Comparison of ENCODE assay signal across 8 mouse cellular contexts in genomic region chr8:11635012-11635577, GRCm38 (mm10). TPM values are rescaled to one million over a fixed set of nuclear protein-coding genes. Genes with fewer than 3 reads are reported as not detected.
DNase-seq lines count a peak whose midpoint lies in the region; ATAC-seq and TF ChIP-seq lines count a peak whose summit lies in the region.

No protein-coding gene starts in this region.

- peak overlapping the region; percentile 88 for H3K4me2 ChIP-seq in heart, embryonic 12.5 days
- H3K4me2 ChIP-seq in kidney, postnatal 0 days (ENCODE audit: low read length): peak overlapping the region; percentile 93
- peak overlapping the region; percentile 92 for H3K4me2 ChIP-seq in liver, embryonic 12.5 days
- peak overlapping the region; percentile 85 for H3K4me2 ChIP-seq in stomach, embryonic 15.5 days

- H3K9me3 ChIP-seq in heart, embryonic 12.5 days (replicated peaks): no peaks in the 10 kb centered on the region
- H3K9me3 ChIP-seq in kidney, postnatal 0 days (replicated peaks; ENCODE audit: low read length): no peaks in the 10 kb centered on the region
- H3K9me3 ChIP-seq in liver, embryonic 12.5 days (replicated peaks): no peaks in the 10 kb centered on the region
- H3K9me3 ChIP-seq in stomach, embryonic 15.5 days: no peaks in the 10 kb centered on the region

- peak; percentile 35; the same call in 1 of the 2 replicates for TF ChIP-seq POLR2A in brain, embryonic 14.5 days (IDR thresholded peaks at IDR 0.05; ENCODE audit: borderline replicate concordance, extremely low read depth, insufficient read depth, insufficient read length, poor library complexity, severe bottlenecking)

- peak overlapping the region; percentile 99 for H3K4me3 ChIP-seq in heart, embryonic 12.5 days
- H3K4me3 ChIP-seq in kidney, postnatal 0 days (replicated peaks; ENCODE audit: low read depth, low read length): peak overlapping the region; percentile 80
- peak overlapping the region; percentile 87 for H3K4me3 ChIP-seq in liver, embryonic 12.5 days
- peak overlapping the region; percentile 96 for H3K4me3 ChIP-seq in stomach, embryonic 15.5 days (replicated peaks)

- no peak for TF ChIP-seq CTCF in brain, embryonic 14.5 days (IDR thresholded peaks at IDR 0.05; ENCODE audit: borderline replicate concordance, extremely low read depth, insufficient read depth, insufficient read length)
- no peak; the same call in 1 of the 2 replicates for TF ChIP-seq CTCF in kidney, postnatal 0 days (IDR thresholded peaks at IDR 0.05; ENCODE audit: low read depth)

- H3K27ac ChIP-seq in heart, embryonic 12.5 days (ENCODE audit: poor library complexity, severe bottlenecking): peak overlapping the region; percentile 98
- peak overlapping the region; percentile 99 for H3K27ac ChIP-seq in kidney, postnatal 0 days
- H3K27ac ChIP-seq in liver, embryonic 12.5 days: peak overlapping the region; percentile 93
- H3K27ac ChIP-seq in stomach, embryonic 15.5 days: peak overlapping the region; percentile 99

- H3K27me3 ChIP-seq in heart, embryonic 12.5 days (replicated peaks): no peaks in the 10 kb centered on the region
- H3K27me3 ChIP-seq in kidney, postnatal 0 days (ENCODE audit: insufficient read depth, low read length): no peaks in the 10 kb centered on the region
- H3K27me3 ChIP-seq in liver, embryonic 12.5 days (replicated peaks): no peaks in the 10 kb centered on the region
- H3K27me3 ChIP-seq in stomach, embryonic 15.5 days (replicated peaks): no peaks in the 10 kb centered on the region

- peak overlapping the region; percentile 95 for H3K9ac ChIP-seq in heart, embryonic 12.5 days
- H3K9ac ChIP-seq in kidney, postnatal 0 days (ENCODE audit: low read depth, low read length): peak overlapping the region; percentile 87
- H3K9ac ChIP-seq in liver, embryonic 12.5 days: peak overlapping the region; percentile 93
- peak overlapping the region; percentile 90 for H3K9ac ChIP-seq in stomach, embryonic 15.5 days

- ATAC-seq in CD4-positive, CD25-positive, alpha-beta regulatory T cell, adult 4 months: peak; percentile 57
- ATAC-seq in erythroblast, adult 5-6 weeks (replicated peaks; ENCODE audit: low FRiP score, poor library complexity, severe bottlenecking): peak; percentile 48
- ATAC-seq in heart, embryonic 12.5 days (ENCODE audit: insufficient number of reproducible peaks, low FRiP score): peak; percentile 76
- peak; percentile 76 for ATAC-seq in kidney, postnatal 0 days (replicated peaks; ENCODE audit: low FRiP score, low read depth)
- ATAC-seq in liver, embryonic 12.5 days: peak; percentile 50
- peak; percentile 67 for ATAC-seq in stomach, embryonic 15.5 days (ENCODE audit: insufficient read depth, low FRiP score, low read depth)

- WGBS in heart, embryonic 12.5 days: under 1% methylated on average over 65 of the region's 70 CpGs
- WGBS in kidney, postnatal 0 days: 0% methylated on average over 61 of the region's 70 CpGs
- WGBS in liver, embryonic 12.5 days (ENCODE audit: insufficient replicate concordance): under 1% methylated on average over 65 of the region's 70 CpGs
- under 1% methylated on average over 70 of the region's 70 CpGs for WGBS in stomach, embryonic 15.5 days

- peaks cover 42% of the 10 kb centered on the region for H3K4me1 ChIP-seq in heart, embryonic 12.5 days (replicated peaks)
- H3K4me1 ChIP-seq in kidney, postnatal 0 days (replicated peaks; ENCODE audit: insufficient read depth, low read length): peaks cover 14% of the 10 kb centered on the region
- H3K4me1 ChIP-seq in liver, embryonic 12.5 days: peaks cover 41% of the 10 kb centered on the region
- H3K4me1 ChIP-seq in stomach, embryonic 15.5 days: peaks cover 22% of the 10 kb centered on the region

- H3K36me3 ChIP-seq in heart, embryonic 12.5 days: peaks cover 20% of the 10 kb centered on the region
- peaks cover 17% of the 10 kb centered on the region; the same call in 1 of the 2 replicates for H3K36me3 ChIP-seq in kidney, postnatal 0 days (ENCODE audit: insufficient read depth, low read length)
- H3K36me3 ChIP-seq in liver, embryonic 12.5 days: peaks cover 28% of the 10 kb centered on the region
- peaks cover 13% of the 10 kb centered on the region; the same call in 1 of the 2 replicates for H3K36me3 ChIP-seq in stomach, embryonic 15.5 days

- DNase-seq in brain, embryonic 14.5 days (ENCODE audit: low read depth): peak; percentile 98
- peak; percentile 95 for DNase-seq in kidney, postnatal 0 days (ENCODE audit: low spot score)
- peak; percentile 90 for DNase-seq in neural tube, embryonic 10.5 days (ENCODE audit: extremely low spot score, low spot score)

RNA-seq across cellular contexts. Expression of gene Ankrd10, which starts 0.5 kb away (rescaled TPM):
- 10 to 100 TPM; 71.3 to 83.5 TPM for polyA plus RNA-seq in CD4-positive, CD25-positive, alpha-beta regulatory T cell, adult 4 months (2017; shearing (Covaris generic))
- polyA plus RNA-seq in brain, embryonic 14.5 days (2012; rRNA removed): 151 and 230 TPM in 2 replicates
- 14.8 and 21.1 TPM in 2 replicates for total RNA-seq in erythroblast, adult 5-6 weeks (2015; ENCODE audit: low replicate concordance)
- 5.5 and 6.3 TPM in 2 replicates for total RNA-seq in erythroblast, adult 5-6 weeks (2017; ENCODE audit: low replicate concordance)
- 70.6 and 71.7 TPM in 2 replicates for polyA plus RNA-seq in heart, embryonic 12.5 days (2016; fragmentation: Nextera tagmentation; extraction: Ambion mirVana)
- 67.2 and 70.6 TPM in 2 replicates for polyA plus RNA-seq in kidney, postnatal 0 days (2015; fragmentation: Nextera tagmentation; extraction: Ambion mirVana)
- 47.5 and 48.1 TPM in 2 replicates for polyA plus RNA-seq in liver, embryonic 12.5 days (2016; fragmentation: Nextera tagmentation; extraction: Ambion mirVana)
- 79.2 and 80.2 TPM in 2 replicates for polyA plus RNA-seq in stomach, embryonic 15.5 days (2015; fragmentation: Nextera tagmentation; extraction: Ambion mirVana)

Comparison
In these comparisons a context has a peak if more than half of its experiments do, and no peak if none do; other contexts are left out.
1. Peak in every context shown above with its lines: DNase-seq, ATAC-seq, H3K4me3 ChIP-seq and H3K27ac ChIP-seq.